Mouse (Mus musculus): Measurements from ENCODE around the gene Cpeb3.

- TF ChIP-seq CTCF (IDR thresholded peaks at IDR 0.05; ENCODE audit: low read depth) (no peak), EP300 (optimal IDR thresholded peaks at IDR 0.05) (no peak)
These were observed 35.8 kb downstream of the Cpeb3 start for GRCm38 (mm10) chr19:37172566-37173130.
